Mouse (Mus musculus) left cerebral cortex, postnatal 10 days (tissue): ENCODE results near the gene Gstp1. TPM values are rescaled to one million over a fixed set of nuclear protein-coding genes. Genes with fewer than 3 reads are reported as not detected.
"Not testable (repeated sequence)": the region's sequence is repeated elsewhere in the genome, so short reads cannot be mapped to it uniquely, and the experiment has no call there.

Experiments used
- DNase-seq, 2 experiments: peaks; one replicate each; pipeline ENCODE4 v3.0.0; 2021 to 2022; ENCODE audit warnings: low spot score in 2 of 2, mixed read lengths in 1 of 2; ENCODE audit errors: extremely low spot score in 1 of 2
- intact Hi-C: fragments of 180-260 bp; cut with DNase I; formaldehyde crosslinking; loops from one replicate; pipeline ENCODE4 v1.15.1; 2025
- total RNA-seq, 2 experiments: library from RNA; stranded (reverse); gene quantifications; 2 replicates each; pipeline ENCODE4 v1.2.3; 2021

Gene Gstp1
- total RNA-seq, 2 experiments from 2014 or later = 226 to 232 TPM

DNA sequence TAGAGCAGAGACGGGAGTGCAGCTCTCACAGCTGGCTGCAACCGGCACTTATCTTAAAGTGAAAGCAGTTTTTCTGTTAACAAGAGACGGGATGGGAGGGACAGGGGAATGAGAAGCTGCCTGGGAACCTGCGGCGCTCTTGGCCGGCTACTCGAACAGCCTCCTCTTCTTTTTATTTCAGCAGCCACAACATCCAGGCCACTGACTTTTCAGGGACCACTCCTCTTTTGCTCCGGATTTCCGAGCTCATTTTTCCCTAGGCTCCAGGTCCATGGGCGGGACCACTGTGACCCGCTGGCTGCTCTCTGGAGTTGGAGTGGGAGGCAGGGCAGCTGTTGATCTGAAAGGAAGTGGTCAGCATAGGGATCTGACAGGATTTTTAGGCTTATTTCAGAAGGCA, 26.7 kb upstream of the Gstp1 start:
- intact Hi-C loops, DNase-seq: not testable (repeated sequence)

DNA sequence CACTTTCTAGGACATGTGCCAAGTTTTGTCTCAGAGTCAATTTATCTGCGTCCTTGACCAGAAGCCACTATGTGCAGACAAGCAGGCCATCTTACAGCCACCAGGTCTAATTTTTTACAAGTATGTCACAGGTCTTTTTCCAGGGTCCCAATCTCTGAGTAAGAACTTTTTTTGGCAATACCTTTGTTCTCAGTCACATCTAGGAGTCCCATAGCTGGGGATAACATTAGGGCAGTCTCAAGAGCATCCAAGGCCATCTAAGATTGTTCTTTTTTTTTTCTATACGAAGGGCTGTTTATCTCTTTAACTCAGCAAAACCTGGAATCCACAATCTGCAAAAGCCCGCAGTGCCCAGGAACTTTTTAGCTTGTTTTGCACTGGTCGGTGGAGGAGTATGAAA, 25.6 kb upstream of the Gstp1 start:
- intact Hi-C loops, DNase-seq: not testable (repeated sequence)

DNA sequence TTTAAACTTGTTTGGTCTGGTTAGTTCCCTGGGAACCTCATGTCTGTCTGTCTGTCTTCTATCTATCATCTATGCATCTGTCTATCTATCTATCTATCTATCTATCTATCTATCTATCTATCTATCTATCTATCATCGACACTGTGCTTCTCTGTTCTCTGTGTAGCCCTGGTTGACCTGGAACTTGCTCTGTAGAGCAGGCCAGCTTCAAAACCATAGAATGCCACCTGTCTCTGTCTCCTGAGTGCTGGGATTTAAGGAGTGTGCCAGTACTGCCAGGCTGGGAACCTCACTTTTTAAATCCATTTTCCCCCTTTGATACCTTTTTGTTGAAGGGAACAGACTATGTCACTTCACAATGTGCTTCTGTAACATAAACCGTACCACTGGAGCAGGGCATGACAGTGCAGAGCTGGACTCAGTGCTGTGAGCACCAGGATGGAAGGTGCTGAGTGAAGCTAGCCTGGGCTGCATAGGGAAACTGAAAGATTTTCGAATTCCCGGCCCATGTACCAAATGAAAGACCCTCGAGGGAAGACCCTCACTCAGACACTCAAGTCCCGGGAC, 23.2 kb upstream of the Gstp1 start:
- intact Hi-C loops = no loop called here
- DNase-seq = no peak

DNA sequence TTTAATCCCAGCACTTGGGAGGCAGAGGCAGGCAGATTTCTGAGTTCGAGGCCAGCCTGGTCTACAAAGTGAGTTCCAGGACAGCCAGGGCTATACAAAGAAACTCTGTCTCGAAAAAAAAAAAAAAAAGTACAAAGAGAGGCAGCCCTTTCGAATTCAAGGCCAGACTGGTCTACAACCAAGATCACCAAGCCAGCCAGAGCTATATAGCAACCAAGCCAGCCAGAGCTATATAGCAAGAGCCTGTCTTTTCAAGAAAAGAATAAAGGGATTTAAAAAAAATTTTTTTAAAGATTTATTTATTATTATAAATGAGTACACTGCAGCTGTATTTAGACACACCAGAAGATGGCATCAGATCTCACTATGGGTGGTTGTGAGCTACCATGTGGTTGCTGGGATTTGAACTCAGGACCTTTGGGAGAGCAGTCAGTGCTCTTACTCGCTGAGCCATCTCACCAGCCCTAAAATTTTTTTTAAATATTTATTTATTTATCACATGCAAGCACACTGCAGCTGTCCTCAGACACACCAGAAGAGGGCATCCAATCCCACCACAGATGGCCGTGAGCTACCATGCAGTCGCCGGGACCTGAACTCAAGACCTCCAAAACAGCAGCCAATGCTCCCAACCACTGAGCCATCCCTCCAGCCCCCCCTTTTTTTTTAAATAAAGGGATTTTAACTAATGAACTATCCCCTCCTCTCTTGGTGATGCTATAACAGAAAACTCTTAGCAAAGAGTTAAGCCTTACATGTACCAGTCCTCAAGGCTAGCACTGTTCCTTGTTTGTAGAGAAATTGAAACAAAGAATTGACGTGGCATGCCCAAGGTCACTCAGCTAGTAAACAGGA, 22.5 kb upstream of the Gstp1 start:
- intact Hi-C loops, DNase-seq: not testable (repeated sequence)

DNA sequence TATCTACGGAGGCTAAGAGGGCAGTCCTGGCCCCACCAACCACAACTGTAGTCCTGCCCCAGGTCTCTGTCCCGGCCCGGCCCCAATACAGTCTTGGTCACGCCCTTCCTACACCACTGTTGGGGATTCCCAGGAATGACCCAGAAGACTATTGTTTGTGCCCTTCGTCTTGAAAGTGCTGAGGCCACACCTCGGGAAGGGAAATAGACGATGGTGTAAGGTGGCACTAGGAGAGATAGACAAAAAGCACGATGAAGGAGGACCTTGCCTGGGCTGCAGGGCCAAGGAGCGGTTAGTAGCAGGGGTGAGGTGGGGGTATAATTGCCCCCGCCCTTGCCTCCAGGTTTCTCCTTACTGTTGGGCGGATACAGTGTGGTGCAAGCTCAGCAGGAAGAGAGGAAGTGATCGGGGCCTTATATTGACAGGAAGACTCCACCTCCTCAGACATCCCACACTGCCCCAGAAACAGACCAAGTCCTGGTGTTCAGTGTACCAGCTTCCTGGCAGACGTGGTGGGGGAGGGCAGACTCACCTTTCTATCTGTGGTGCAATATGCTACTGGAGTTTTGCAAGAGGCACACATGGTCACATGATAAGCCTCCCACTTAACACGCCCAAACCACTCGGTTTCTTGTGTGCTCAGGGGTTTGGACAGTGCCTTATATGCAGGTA, 21.4 kb upstream of the Gstp1 start, which contains the start of gene Gstp3:
TSS of gene Gstp3 (minus strand) at position 501 of the 672 bp plus-strand sequence.
- intact Hi-C loops = no loop called here
- DNase-seq = no peak

DNA sequence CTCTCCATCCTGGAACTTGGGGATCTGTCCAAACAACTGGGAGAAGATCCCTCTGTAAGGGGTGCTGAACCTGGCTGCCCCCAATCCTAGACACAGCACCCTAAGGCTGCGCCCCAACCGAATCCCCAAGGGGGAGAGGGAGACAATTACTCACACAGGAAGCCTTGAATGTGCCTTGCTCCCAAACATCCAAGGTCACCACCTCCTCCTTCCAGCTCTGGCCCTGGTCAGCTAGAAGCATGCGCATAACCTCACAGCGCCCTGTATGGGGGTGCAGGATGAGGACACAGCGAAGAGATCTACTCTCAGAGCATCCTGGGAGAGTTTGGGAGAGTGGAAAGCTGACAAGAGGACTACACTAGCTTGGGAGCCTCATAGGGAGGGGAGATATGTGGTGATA, 20.8 kb upstream of the Gstp1 start:
- no peak for DNase-seq
- intact Hi-C loops = no loop called here

DNA sequence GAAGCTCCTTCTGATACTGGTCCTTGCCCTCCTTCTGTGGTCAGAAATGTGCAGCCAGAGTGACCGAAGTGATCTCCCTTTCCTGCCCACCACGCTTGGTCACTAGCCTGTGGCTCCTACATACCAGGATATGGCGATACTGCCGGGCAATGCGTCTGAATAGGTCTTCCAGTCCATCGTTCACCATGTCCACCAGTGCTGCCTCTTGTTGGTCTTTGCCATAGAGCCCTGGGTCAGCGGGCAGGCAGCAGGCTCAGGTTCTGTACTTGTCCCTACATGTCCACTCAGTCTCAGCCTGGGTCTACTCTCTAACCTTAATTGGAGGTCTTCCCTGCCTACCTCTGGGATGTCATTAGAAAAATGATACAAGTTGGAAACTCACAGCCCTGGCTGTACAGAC, 20.2 kb upstream of the Gstp1 start:
- DNase-seq = no peak
- intact Hi-C loops = no loop called here

DNA sequence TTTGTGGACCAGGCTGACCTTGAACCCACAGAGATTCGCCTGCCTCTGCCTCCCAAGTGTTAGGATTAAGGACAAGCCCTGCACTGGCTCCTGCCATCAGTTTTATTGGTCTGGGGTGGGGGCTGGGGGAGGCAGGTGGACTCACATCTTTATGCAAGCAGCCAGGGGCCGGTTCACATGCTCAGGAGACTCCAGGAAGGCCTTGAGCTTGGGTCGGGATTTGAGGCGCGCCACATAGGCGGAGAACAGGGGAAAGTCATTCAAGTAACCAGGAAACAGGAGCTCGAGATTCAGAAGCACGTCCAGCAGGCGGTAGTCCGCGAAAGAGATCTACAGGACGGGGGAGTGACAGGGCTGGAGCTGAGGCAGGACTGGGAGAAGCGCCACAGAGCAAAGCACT, 19.6 kb upstream of the Gstp1 start:
- DNase-seq = no peak
- intact Hi-C loops = no loop called here

DNA sequence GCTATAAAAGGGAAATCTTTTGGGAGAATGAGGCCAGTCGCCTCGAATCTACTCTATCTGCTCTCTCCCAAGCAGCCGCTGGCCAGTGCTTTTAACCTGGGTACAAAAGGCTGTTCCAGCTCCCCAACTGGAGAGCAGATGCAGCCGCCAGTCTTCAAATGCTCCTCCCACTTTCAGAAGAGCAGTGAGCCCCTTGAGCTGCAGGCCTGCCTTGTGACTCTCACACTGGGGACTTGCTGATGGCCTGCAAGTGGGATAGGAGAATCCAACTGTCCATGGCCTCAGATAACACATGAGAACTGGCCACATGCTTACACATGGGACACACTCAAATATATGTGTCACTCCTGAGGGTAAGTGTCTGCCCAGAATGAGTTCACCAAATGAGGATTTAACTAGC, 18.9 kb upstream of the Gstp1 start:
- no peak for DNase-seq
- intact Hi-C loops = no loop called here

DNA sequence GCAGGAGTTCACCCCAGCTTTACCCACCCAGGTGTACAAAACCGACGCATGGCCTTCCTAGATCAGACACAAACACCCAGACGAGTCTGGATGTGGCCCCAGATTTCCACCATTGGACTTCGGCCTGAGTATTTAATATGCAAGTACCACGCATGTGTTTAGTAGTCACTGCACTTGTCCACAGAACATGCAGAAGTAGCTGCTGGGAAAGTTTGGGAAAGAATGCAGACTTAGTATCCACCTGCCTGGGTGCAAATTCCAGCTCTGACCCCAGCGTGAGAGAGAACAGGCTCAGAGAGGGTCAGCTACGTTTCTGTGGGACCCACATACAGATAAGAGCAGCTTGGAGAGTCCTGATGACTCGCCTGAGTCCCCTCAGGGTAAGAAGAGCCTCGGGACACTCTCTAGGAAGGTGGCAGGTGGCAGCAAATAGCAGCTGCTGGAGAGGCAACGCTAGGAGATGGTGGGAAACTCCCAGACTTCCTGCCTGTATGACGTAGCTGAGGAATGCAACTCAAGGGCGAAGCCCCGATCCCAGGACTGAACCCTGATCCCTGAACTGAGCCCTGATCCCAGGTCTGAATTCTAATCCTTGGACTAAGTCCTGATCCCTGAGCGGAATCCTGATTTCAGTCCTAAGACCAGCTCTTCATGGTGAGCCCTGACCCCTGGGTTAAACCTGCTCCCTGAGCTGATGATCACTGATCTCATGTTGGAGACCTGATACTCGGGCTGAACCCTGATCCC, 18.3 kb upstream of the Gstp1 start:
- no peak for DNase-seq
- intact Hi-C loops = no loop called here

DNA sequence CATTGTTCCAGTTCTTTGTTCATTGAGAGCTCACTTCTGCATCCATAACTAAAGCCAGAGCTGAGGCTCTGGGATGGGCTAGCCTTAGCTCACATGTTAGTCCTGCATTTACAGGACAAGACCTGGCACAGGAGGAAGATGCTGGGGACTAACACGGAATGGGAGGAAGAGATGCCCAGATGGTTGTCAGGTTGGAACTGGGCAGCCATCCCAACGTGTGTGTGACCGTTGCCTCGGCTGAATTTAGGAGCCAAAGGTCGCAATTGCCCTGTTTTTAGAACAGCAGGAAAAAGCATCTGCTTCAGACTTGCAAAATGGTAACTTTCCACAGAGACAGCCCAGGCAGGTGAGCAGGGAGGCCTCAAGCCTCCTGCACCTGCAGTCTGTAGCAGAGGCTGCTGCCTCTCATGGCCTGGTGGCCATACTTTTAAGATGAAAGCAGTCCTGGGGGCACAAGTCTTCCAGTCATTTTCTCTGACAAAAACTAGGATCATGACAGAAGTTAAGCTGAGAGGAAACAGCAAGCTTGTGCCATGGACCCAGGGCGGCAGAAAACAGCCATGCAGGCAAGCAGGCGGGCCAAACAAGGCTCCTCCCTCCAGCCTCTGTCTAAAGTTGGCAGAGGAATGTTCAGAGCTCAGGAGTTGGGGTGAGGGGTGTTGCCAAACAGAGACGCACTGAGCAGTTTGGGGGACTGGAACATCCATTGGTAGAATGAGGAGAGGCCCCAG, 17.6 kb upstream of the Gstp1 start:
- DNase-seq = no peak

DNA sequence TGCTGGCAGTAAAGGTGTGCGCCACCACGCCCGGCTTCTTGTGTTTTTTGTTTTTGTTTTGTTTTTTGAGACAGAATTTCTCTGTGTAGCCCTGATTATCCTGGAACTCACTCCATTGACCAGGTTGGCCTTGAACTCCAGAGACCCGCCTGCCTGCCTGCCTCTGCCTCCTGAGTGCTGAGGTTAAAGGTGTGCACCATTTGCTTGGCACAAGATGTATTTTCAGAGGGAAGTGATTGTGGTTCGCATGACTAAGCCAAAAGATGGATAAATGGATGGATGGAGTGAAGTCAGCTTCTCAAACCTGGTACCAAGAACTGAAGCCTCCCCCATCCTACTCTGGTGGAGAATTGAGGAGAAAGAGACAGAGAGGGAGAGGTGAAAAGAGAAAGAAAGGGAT, 16.8 kb upstream of the Gstp1 start:
- DNase-seq = no peak
- intact Hi-C loops = loop anchor here (5.0 kb wide), 1 partner anchor 33 kb away; no protein-coding TSS in a partner anchor

More for the DNA sequence above, 17.6 kb upstream of the Gstp1 start:
- intact Hi-C loops = no loop called here

DNA sequence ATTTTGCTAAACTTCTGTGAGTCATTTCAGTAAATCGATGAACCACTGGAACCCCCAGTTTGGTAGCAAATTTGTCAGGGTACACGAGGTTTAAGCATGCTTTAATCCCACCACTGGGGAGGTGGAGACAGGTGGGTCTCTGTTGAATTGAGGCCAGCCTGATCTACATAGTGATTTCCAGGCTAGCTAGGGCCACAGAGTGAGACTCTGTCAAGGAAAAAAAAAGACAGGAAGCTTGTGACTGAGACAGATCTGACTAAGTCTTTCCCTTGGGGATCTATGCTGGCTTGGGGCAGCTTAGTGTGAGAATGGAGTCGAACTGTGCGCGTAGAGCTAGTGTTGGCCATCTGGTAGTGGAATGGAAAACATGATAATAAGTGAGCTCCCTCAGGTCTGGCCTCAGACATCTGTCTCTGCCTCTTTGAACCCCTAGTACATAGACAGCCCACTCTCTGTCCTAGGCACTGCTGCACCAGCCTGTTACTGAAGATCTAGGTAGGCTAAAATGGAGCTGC, 14.8 kb upstream of the Gstp1 start:
- no peak for DNase-seq
- intact Hi-C loops = loop anchor here (5.0 kb wide), 1 partner anchor 35 kb away; no protein-coding TSS in a partner anchor

DNA sequence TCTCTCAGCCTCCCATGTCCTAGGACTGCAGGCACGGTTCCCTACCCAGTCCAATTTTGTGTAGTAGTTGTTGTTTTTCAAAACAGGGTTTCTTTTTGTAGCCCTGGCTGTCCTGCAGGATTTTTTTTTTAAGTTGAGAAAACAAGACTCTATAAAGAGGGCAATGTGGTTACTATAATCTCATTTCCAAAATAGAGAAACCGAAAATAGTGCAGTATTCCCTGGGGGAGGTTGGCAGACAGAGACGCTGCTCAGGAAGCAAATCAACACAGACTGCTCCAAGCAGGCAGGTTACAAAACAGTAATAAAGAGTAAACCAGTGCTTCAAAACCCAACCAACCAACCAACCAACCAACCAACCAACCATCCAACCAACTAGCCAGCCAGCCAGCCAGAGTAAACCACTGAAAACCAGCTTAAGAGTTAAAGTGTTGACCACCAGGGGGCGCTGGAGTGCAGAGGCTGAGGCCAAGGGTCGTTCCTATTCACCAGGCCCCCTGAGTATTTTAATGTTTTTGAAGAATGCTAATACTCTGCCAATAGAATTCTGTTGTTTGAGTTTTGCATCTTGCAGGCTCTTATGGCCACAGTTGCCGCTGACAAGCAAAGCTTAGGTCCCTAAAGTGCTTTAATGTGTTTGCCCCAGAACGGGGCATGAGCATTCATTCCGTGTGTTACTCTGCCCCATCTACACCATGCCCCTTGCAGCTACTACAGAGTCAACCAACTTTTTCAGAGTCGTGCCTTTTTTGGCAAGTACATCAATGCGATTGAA, 14.1 kb upstream of the Gstp1 start:
- DNase-seq = peak in 1 of 2 experiments; percentile 71
- intact Hi-C loops = loop anchor here (5.0 kb wide), 1 partner anchor 35 kb away; no protein-coding TSS in a partner anchor

DNA sequence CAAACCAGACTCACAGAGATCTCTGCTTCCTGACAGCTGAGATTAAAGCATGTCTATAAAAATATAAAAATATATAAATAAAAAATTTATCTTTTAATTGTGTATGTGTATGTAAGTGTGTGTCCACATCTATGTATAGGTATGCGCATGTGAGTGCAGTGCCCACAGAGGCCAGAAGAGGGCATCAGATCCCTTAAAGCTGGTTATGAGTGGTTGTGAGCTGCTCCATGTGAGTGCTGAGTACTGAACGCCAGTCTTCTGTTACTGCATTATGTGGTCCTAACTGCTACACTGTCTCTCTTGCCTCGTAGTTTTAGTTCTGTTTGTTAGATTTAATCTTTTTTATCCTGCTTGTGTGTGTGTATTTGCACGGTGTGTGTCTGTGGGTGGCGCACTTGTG, 13.2 kb upstream of the Gstp1 start:
- DNase-seq = no peak
- intact Hi-C loops = loop anchor here (5.0 kb wide), 1 partner anchor 36 kb away; no protein-coding TSS in a partner anchor

DNA sequence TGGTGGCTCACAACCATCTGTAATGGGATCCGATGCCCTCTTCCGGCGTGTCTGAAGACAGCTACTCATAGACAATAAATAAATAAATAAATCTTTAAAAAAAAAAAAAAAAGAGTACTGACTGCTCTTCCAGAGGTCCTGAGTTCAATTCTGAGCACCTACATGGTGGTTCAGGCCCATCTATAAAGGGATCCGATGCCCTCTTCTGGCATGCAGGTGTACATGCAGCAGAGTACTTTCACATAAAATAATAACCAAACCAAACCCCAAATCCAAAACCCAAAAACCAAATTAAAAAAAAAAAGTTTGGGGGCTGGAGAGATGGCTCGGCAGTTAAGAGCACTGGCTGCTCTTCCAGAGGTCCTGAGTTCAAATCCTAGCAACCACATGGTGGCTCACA, 11.3 kb upstream of the Gstp1 start:
- DNase-seq, intact Hi-C loops: not testable (repeated sequence)

DNA sequence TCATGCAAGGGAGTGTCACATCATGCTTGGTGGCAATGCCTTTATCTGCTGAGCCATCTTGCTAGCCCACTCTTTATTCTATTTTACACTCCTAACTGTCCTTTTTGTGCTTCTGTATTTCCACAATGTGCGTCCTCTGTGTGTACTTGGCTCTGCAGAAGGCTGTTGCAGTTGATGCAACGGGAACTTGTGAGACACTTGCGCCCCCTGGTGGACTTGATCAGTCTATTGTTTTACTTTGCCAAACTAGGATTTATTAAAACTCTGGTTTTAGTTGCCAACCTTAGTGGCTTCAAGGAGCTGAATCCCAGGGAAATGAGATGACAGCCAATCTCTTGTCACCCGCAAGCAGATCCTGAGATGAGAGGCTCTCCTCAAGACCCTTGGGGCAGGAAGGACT, 10.1 kb upstream of the Gstp1 start:
- DNase-seq = peak; percentile 48 to 81
- intact Hi-C loops = no loop called here
